Mouse (Mus musculus) spleen, adult 2 months (tissue): ENCODE results near the gene Sost. TPM values are rescaled to one million over a fixed set of nuclear protein-coding genes. Genes with fewer than 3 reads are reported as not detected.
A peak's percentile ranks its signal among the peaks of the same experiment; 100 is the strongest.

Source experiments
- DNase-seq, 2 experiments: peaks; one replicate each; pipeline versions ENCODE4 v3.0.0 to v3.0.0-alpha.2; 2012 to 2021; ENCODE audit warnings: low spot score in 2 of 2, low read depth in 1 of 2
- H3K27ac ChIP-seq: fragments of 200-500 bp; 2 replicates; pipeline ENCODE4 v1.5.1; 2012; ENCODE audit warnings: low read length, inconsistent platforms; ENCODE audit not compliant: insufficient read depth
- H3K27me3 ChIP-seq: fragments of 200-500 bp; 2 replicates; pipeline ENCODE4 v1.6.1; 2012; ENCODE audit warnings: mild to moderate bottlenecking, moderate library complexity, low read length, inconsistent platforms; ENCODE audit not compliant: control insufficient read depth, insufficient read depth
- H3K36me3 ChIP-seq: fragments of 200-500 bp; 2 replicates; pipeline ENCODE4 v1.6.1; 2012; ENCODE audit warnings: mild to moderate bottlenecking, low read length, inconsistent platforms; ENCODE audit not compliant: control insufficient read depth, insufficient read depth
- H3K4me1 ChIP-seq: fragments of 200-500 bp; 2 replicates; pipeline ENCODE4 v1.6.1; 2011; ENCODE audit warnings: inconsistent platforms; ENCODE audit not compliant: control insufficient read depth, insufficient read depth, insufficient read length
- H3K4me3 ChIP-seq: fragments of 200-500 bp; 2 replicates; pipeline ENCODE4 v1.5.1; 2011; ENCODE audit warnings: mild to moderate bottlenecking, inconsistent platforms; ENCODE audit not compliant: insufficient read depth, insufficient read length; ENCODE audit errors: extremely low read depth
- CTCF ChIP-seq: fragments of 200-500 bp; IDR thresholded peaks from 2 replicates; pipeline ENCODE4 v1.5.1; 2011; ENCODE audit warnings: mild to moderate bottlenecking, inconsistent platforms; ENCODE audit not compliant: insufficient read depth, insufficient read length, insufficient replicate concordance; ENCODE audit errors: extremely low read depth
- POLR2A ChIP-seq: fragments of 200-500 bp; IDR thresholded peaks from 2 replicates; pipeline ENCODE4 v1.6.1; 2011; ENCODE audit warnings: low read depth, low read length, inconsistent platforms
- WGBS: fragments of 180-500 bp; shearing (Covaris S2); methylation state at CpG from one replicate; pipeline ENCODE4 v1.1.7; 2018; 5-methylcytosine and 5-hydroxymethylcytosine counted together
- polyA plus RNA-seq: library from polyadenylated mRNA; depleted of rRNA; stranded (reverse); fragments of >200 nt; gene quantifications from 2 replicates; pipeline ENCODE4 v1.2.3, GENCODE M21; 2012; rRNA removed

Sost gene
- polyA plus RNA-seq, 1 experiment = 0.05 TPM

- 89% methylated on average over 6 of the region's 6 CpGs for WGBS
- H3K27ac ChIP-seq = no peak overlapping the region
- TF ChIP-seq CTCF = no peak
- TF ChIP-seq POLR2A = no peak
- H3K4me3 ChIP-seq = no peak overlapping the region
- H3K27me3 ChIP-seq = no peaks in the 10 kb centered on the region
- H3K36me3 ChIP-seq = no peaks in the 10 kb centered on the region
- DNase-seq = no peak
- peaks cover 4% of the 10 kb centered on the region; the same call in 1 of the 2 replicates for H3K4me1 ChIP-seq
These were observed 42.8 kb downstream of the Sost start for GRCm38 (mm10) chr11:101923988-101924387.

GRCm38 (mm10) chr11:101921361-101921952 lies 45.4 kb downstream of the Sost start:
- Histone ChIP-seq H3K27ac (no peak overlapping the region), H3K4me1 (peaks cover 4% of the 10 kb centered on the region; the same call in 1 of the 2 replicates), H3K27me3 (no peaks in the 10 kb centered on the region), H3K36me3 (no peaks in the 10 kb centered on the region), H3K4me3 (no peak overlapping the region)
- no peak for TF ChIP-seq CTCF
- TF ChIP-seq POLR2A = no peak
- 85% methylated on average over 12 of the region's 12 CpGs for WGBS
- DNase-seq = no peak

DNA sequence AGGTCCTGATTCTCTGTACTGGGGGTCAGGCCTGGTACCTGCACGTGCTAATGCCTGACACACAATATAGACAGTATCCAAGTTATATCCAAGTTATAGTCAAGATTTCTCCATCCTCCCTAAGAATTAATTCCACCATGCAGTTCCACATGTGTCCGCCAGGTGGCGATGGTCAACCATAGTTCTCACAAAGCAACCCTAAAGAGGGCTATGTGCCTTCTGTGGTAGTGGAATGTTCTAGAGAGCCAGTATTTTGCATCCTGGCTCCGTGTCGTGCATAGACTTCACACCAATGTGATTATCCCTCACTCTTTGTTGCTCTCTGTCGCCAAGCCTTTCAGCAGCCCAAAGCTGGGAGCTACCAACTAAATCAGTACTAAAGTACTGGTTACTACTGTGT lies 47.2 kb downstream of the Sost start:
- no peaks in the 10 kb centered on the region; the same call in 1 of the 2 replicates for H3K4me1 ChIP-seq
- DNase-seq = peak; percentile 45 to 68
- WGBS = under 1% methylated on average over 6 of the region's 6 CpGs

DNA sequence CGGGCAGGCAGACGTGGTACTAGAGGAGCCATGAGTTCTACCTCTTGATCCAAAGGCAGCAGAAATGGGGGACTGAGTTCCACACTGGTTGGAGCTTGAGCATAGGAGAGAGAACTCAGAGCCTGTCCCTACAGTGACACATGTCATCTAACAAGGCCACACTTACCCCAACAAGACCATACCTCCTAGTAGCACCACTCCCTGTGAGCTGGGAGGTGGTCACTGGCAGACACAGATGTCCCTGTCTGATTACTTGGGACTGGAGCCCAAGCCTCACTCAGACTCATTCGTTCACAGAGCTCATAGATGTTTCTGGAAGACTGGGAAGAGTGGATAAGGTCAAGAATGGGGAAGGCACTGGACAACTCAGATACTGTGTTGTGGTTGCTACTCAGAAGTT lies 48.2 kb downstream of the Sost start:
- no peak for TF ChIP-seq POLR2A
- no peak for TF ChIP-seq CTCF
- Histone ChIP-seq H3K27ac (no peak overlapping the region), H3K4me1 (no peaks in the 10 kb centered on the region), H3K36me3 (no peaks in the 10 kb centered on the region), H3K4me3 (no peak overlapping the region), H3K27me3 (no peaks in the 10 kb centered on the region)
- no peak for DNase-seq
- WGBS = 67% methylated on average over 3 of the region's 3 CpGs

More for the DNA sequence above, 47.2 kb downstream of the Sost start:
- Histone ChIP-seq H3K27ac (no peak overlapping the region), H3K4me3 (no peak overlapping the region), H3K36me3 (no peaks in the 10 kb centered on the region), H3K27me3 (no peaks in the 10 kb centered on the region)
- TF ChIP-seq CTCF (peak; percentile 80; the same call in 1 of the 2 replicates), POLR2A (no peak)

- no peak for DNase-seq
- no peak for TF ChIP-seq CTCF
- no peak for TF ChIP-seq POLR2A
- Histone ChIP-seq H3K4me3 (no peak overlapping the region), H3K27ac (no peak overlapping the region), H3K4me1 (no peaks in the 10 kb centered on the region), H3K36me3 (no peaks in the 10 kb centered on the region), H3K27me3 (no peaks in the 10 kb centered on the region)
- 70% methylated on average over 3 of the region's 3 CpGs for WGBS
These were observed 50.0 kb downstream of the Sost start for GRCm38 (mm10) chr11:101916772-101917171.

GRCm38 (mm10) chr11:101913591-101913990 lies 53.2 kb downstream of the Sost start:
- WGBS = 67% methylated on average over 8 of the region's 8 CpGs
- no peak for TF ChIP-seq CTCF
- no peak for TF ChIP-seq POLR2A
- Histone ChIP-seq H3K27ac (no peak overlapping the region), H3K4me1 (no peaks in the 10 kb centered on the region), H3K27me3 (no peaks in the 10 kb centered on the region), H3K36me3 (no peaks in the 10 kb centered on the region), H3K4me3 (no peak overlapping the region)
- DNase-seq = no peak

Other genes starting within 250 kb of the Sost start
- 11.2 and 12.4 TPM in 2 replicates for gene Dhx8, start 234.1 kb downstream of the Sost start, polyA plus RNA-seq
- 0.16 and 0.34 TPM in 2 replicates for gene Etv4, start 181.6 kb downstream of the Sost start, polyA plus RNA-seq
- gene Meox1, start 72.6 kb downstream of the Sost start, polyA plus RNA-seq = 0.22 and 0.40 TPM in 2 replicates
- gene Cfap97d1, start 17.3 kb upstream of the Sost start, polyA plus RNA-seq = not detected in 2 replicates
- 46.5 and 65.0 TPM in 2 replicates for gene Dusp3, start 20.0 kb upstream of the Sost start, polyA plus RNA-seq
- 2.1 and 2.7 TPM in 2 replicates for gene Mpp3, start 61.4 kb upstream of the Sost start, polyA plus RNA-seq
- 12.3 and 12.8 TPM in 2 replicates for gene Cd300lg, start 74.5 kb upstream of the Sost start, polyA plus RNA-seq
- 7.5 TPM in 2 replicates for gene Mpp2, start 121.5 kb upstream of the Sost start, polyA plus RNA-seq
- gene Ppy, start 134.3 kb upstream of the Sost start, polyA plus RNA-seq = 0.29 and 0.50 TPM in 2 replicates
- 0.72 TPM in 1 of 2 replicates, not detected in the other for gene Pyy, start 140.8 kb upstream of the Sost start, polyA plus RNA-seq
- gene Nags, start 178.5 kb upstream of the Sost start, polyA plus RNA-seq = 0.20 and 0.58 TPM in 2 replicates
- 15.2 and 18.5 TPM in 2 replicates for gene Tmem101, start 189.4 kb upstream of the Sost start, polyA plus RNA-seq
- gene Lsm12, start 218.3 kb upstream of the Sost start, polyA plus RNA-seq = 18.0 and 22.7 TPM in 2 replicates
- 63.9 and 72.3 TPM in 2 replicates for gene G6pc3, start 222.6 kb upstream of the Sost start, polyA plus RNA-seq